ENCODE assay signal across 24 mouse cellular contexts in genomic region chr4:125164861-125165260, GRCm38 (mm10). TPM values are rescaled to one million over a fixed set of nuclear protein-coding genes. Genes with fewer than 3 reads are reported as not detected.
A peak's percentile ranks its signal among the peaks of the same experiment; 100 is the strongest.
DNase-seq lines count a peak whose midpoint lies in the region; ATAC-seq and TF ChIP-seq lines count a peak whose summit lies in the region.
"Had no signal": no experiment of that assay in that cellular context is flagged by ENCODE, and none has a peak within 500 bp of the region (broad histone marks: within the 10 kb centered on the region; RNA-seq: fewer than 3 reads in every experiment).

No protein-coding gene starts in this region.

- no peaks in the 10 kb centered on the region; the same call in 1 of the 2 replicates for H3K27me3 ChIP-seq in midbrain, embryonic 11.5 days (ENCODE audit: control insufficient read depth, insufficient read depth, low read length)
- H3K27me3 ChIP-seq in midbrain, embryonic 14.5 days (ENCODE audit: control insufficient read depth, insufficient read depth, low read length) = no peaks in the 10 kb centered on the region
- H3K27me3 ChIP-seq in E14TG2a.4 (ENCODE audit: insufficient read depth, low read length) = peaks cover 10% of the 10 kb centered on the region; the same call in 1 of the 2 replicates

- peaks cover 3% of the 10 kb centered on the region; the same call in 1 of the 2 replicates for H3K4me1 ChIP-seq in midbrain, embryonic 11.5 days (ENCODE audit: control insufficient read depth, insufficient read depth, low read length)
- 0 out of 2 replicates have a peak, but pooled peaks cover 4% of the 10 kb centered on the region for H3K4me1 ChIP-seq in midbrain, embryonic 14.5 days (ENCODE audit: control insufficient read depth, insufficient read depth, low read length)
- H3K4me1 ChIP-seq in E14TG2a.4 (replicated peaks; ENCODE audit: low read depth, low read length) = peaks cover 85% of the 10 kb centered on the region

- 89% methylated on average over 6 of the region's 6 CpGs for WGBS in midbrain, embryonic 11.5 days
- 86% methylated on average over 6 of the region's 6 CpGs for WGBS in midbrain, embryonic 14.5 days

- H3K27ac ChIP-seq in midbrain, embryonic 11.5 days (ENCODE audit: low read depth, low read length) = no peak overlapping the region
- no peak overlapping the region for H3K27ac ChIP-seq in midbrain, embryonic 14.5 days (replicated peaks; ENCODE audit: low read depth, low read length)

- ATAC-seq in midbrain, embryonic 11.5 days (ENCODE audit: low FRiP score) = no peak
- ATAC-seq in midbrain, embryonic 14.5 days (ENCODE audit: low FRiP score, low TSS enrichment) = no peak
- no peak for ATAC-seq in frontal cortex, adult (ENCODE audit: low TSS enrichment)
- ATAC-seq: activated CD4-positive, CD25-positive, alpha-beta regulatory T cell, adult 4 months; CD4-positive, CD25-positive, alpha-beta regulatory T cell, adult 4 months; Patski had no signal

- H3K9ac ChIP-seq in midbrain, embryonic 11.5 days (ENCODE audit: low read length) = no peak overlapping the region
- no peak overlapping the region for H3K9ac ChIP-seq in midbrain, embryonic 14.5 days (replicated peaks; ENCODE audit: low read length)

- no peaks in the 10 kb centered on the region for H3K9me3 ChIP-seq in midbrain, embryonic 11.5 days (ENCODE audit: control insufficient read depth, low read length)
- H3K9me3 ChIP-seq in midbrain, embryonic 14.5 days (ENCODE audit: control insufficient read depth, low read length) = no peaks in the 10 kb centered on the region
- no peaks in the 10 kb centered on the region for H3K9me3 ChIP-seq in E14TG2a.4 (ENCODE audit: low read length)

- peak; percentile 75 for DNase-seq in midbrain, embryonic 11.5 days (ENCODE audit: low spot score, missing footprints)
- DNase-seq in midbrain, embryonic 14.5 days = no peak
- peak; percentile 56 for DNase-seq in ES-CJ7 (ENCODE audit: low read depth, low spot score)
- peak; percentile 46 for DNase-seq in ZHBTc4 (ENCODE audit: low read depth, low spot score)
- no peak for DNase-seq in right cerebral cortex, adult 2 months (ENCODE audit: low spot score in 2 of 2)
- no peak for DNase-seq in kidney, adult 9 months
- DNase-seq: adrenal gland, adult 2 months; adrenal gland, adult 8-10 months; adrenal gland, postnatal 10 days; adrenal gland, postnatal 14 days; adrenal gland, postnatal 25 days; adrenal gland, postnatal 36 days; B cell, adult 2 months; cerebellum, adult 11 months; cerebellum, adult 11-12 months; cerebellum, adult 18-20 months; cerebellum, adult 2 months; cerebellum, adult 8-10 months had no signal

- no peaks in the 10 kb centered on the region for H3K36me3 ChIP-seq in midbrain, embryonic 11.5 days (ENCODE audit: control insufficient read depth, insufficient read depth, low read length)
- H3K36me3 ChIP-seq in midbrain, embryonic 14.5 days (ENCODE audit: control insufficient read depth, insufficient read depth, low read length) = no peaks in the 10 kb centered on the region
- H3K36me3 ChIP-seq in E14TG2a.4 (ENCODE audit: insufficient read depth, low read length) = no peaks in the 10 kb centered on the region
- H3K36me3 ChIP-seq: G1E had no signal

- no peak for TF ChIP-seq CTCF in E14TG2a.4 (conservative IDR thresholded peaks at IDR 0.05; ENCODE audit: low read length)

- no peak overlapping the region for H3K4me2 ChIP-seq in midbrain, embryonic 11.5 days
- H3K4me2 ChIP-seq in midbrain, embryonic 14.5 days (ENCODE audit: low read length) = no peak overlapping the region

- H3K4me3 ChIP-seq in midbrain, embryonic 11.5 days (ENCODE audit: low read depth, low read length) = no peak overlapping the region
- no peak overlapping the region for H3K4me3 ChIP-seq in midbrain, embryonic 14.5 days (replicated peaks; ENCODE audit: low read depth, low read length)
- peak overlapping the region; percentile 8; the same call in 1 of the 2 replicates for H3K4me3 ChIP-seq in E14TG2a.4 (replicated peaks; ENCODE audit: low read length)

RNA-seq across cellular contexts. Expression of gene Zc3h12a, which starts 37.2 kb away (rescaled TPM):
- 0.22 and 0.37 TPM in 2 replicates for polyA plus RNA-seq in midbrain, embryonic 11.5 days (2014; fragmentation: Nextera tagmentation; extraction: Ambion mirVana)
- polyA plus RNA-seq in midbrain, embryonic 14.5 days (2014; fragmentation: Nextera tagmentation; extraction: Ambion mirVana) = 0.22 and 0.46 TPM in 2 replicates

Comparison
In these comparisons a context has a peak if more than half of its experiments do, and no peak if none do; other contexts are left out.
1. DNase-seq: peak in midbrain, embryonic 11.5 days (single experiment), ES-CJ7 (single experiment) and ZHBTc4 (single experiment); none in midbrain, embryonic 14.5 days (single experiment), right cerebral cortex, adult 2 months (0 of 2) and kidney, adult 9 months (single experiment).